Mouse (Mus musculus): ENCODE results near the gene Snd1. TPM values are rescaled to one million over a fixed set of nuclear protein-coding genes. Genes with fewer than 3 reads are reported as not detected.
A peak's percentile ranks its signal among the peaks of the same experiment; 100 is the strongest.

Gene Snd1
- polyA plus RNA-seq, 1 experiment from 2014 or later: 110 TPM

DNA sequence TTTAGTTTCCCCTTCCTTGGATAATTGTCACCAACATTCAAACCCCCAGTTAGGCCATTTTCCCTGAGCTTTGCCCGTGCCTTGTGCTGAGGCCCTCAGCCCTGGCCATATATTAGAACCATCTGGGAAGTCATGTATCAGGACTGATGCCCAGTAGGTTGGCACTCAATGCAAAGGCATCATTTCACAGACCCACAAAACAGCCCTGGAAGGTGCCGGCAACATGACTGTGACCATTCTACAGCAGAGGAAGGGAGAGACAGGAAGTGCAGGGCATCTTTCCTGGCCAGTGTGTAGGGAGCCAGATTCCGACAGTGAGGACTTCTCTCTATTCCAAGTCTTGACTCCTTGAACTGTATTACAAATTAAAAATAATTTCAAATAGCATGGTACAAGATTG is 499.6 kb downstream of the Snd1 start:
- Histone ChIP-seq H3K36me3 (replicated peaks) (no peaks in the 10 kb centered on the region), H3K27ac (no peak overlapping the region), H3K4me3 (no peak overlapping the region), H3K9me3 (no peaks in the 10 kb centered on the region), H3K4me1 (peaks cover 7% of the 10 kb centered on the region), H3K27me3 (ENCODE audit: poor library complexity, severe bottlenecking) (peaks cover 25% of the 10 kb centered on the region)
- 91% methylated on average over 3 of the region's 3 CpGs for WGBS
- DNase-seq (ENCODE audit: extremely low spot score, low spot score): no peak

DNA sequence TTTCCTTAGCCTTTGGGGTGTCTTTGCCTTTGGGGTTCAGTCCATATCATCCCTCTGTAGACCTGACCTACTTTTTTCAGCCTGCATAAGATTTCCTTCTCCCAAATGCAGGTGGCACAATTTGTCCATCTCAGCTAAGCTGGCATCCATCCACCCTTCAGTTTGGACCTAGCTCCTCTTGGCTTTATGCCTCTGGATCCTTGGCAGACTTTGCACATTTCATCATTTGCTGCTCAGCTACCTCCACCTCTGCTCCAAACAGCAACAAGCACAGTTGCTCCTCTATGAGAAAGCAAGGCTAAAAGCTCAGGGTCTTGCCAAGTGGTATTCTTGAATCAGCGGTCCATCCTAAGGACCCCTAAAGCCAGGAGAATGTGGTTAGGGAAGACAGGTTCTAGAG is 500.2 kb downstream of the Snd1 start:
- Histone ChIP-seq H3K4me1 (peaks cover 11% of the 10 kb centered on the region), H3K4me3 (no peak overlapping the region), H3K27me3 (ENCODE audit: poor library complexity, severe bottlenecking) (peaks cover 31% of the 10 kb centered on the region), H3K36me3 (replicated peaks) (no peaks in the 10 kb centered on the region), H3K9me3 (no peaks in the 10 kb centered on the region), H3K27ac (no peak overlapping the region)
- WGBS: 88% methylated on average over 1 of the region's 1 CpGs
- DNase-seq (ENCODE audit: extremely low spot score, low spot score): no peak

- peaks cover 61% of the 10 kb centered on the region for H3K27me3 ChIP-seq (ENCODE audit: poor library complexity, severe bottlenecking)
Measured at GRCm38 (mm10) chr6:28978031-28978430, 503.1 kb downstream of the Snd1 start.

GRCm38 (mm10) chr6:28978881-28979280 is 503.9 kb downstream of the Snd1 start:
- Histone ChIP-seq H3K27me3 (ENCODE audit: poor library complexity, severe bottlenecking) (peaks cover 69% of the 10 kb centered on the region), H3K4me3 (no peak overlapping the region), H3K9me3 (no peaks in the 10 kb centered on the region), H3K36me3 (replicated peaks) (no peaks in the 10 kb centered on the region), H3K27ac (no peak overlapping the region), H3K4me1 (peaks cover 22% of the 10 kb centered on the region)
- no peak for DNase-seq (ENCODE audit: extremely low spot score, low spot score)
- 86% methylated on average over 3 of the region's 3 CpGs for WGBS

More at GRCm38 (mm10) chr6:28978031-28978430, 503.1 kb downstream of the Snd1 start:
- no peak for DNase-seq (ENCODE audit: extremely low spot score, low spot score)
- peaks cover 22% of the 10 kb centered on the region for H3K4me1 ChIP-seq
- 42% methylated on average over 5 of the region's 5 CpGs for WGBS
- no peak overlapping the region for H3K27ac ChIP-seq
- no peak overlapping the region for H3K4me3 ChIP-seq
- H3K9me3 ChIP-seq: no peaks in the 10 kb centered on the region
- no peaks in the 10 kb centered on the region for H3K36me3 ChIP-seq (replicated peaks)

- H3K27me3 ChIP-seq (ENCODE audit: poor library complexity, severe bottlenecking): peaks cover 76% of the 10 kb centered on the region
Measured at GRCm38 (mm10) chr6:28979586-28979985, 504.6 kb downstream of the Snd1 start.

GRCm38 (mm10) chr6:28980219-28980618 is 505.3 kb downstream of the Snd1 start:
- WGBS: 2% methylated on average over 14 of the region's 14 CpGs
- peak; percentile 52 for DNase-seq (ENCODE audit: extremely low spot score, low spot score)
- Histone ChIP-seq H3K27ac (0 out of 2 replicates have a peak overlapping the region, but pooled peaks have one; percentile 80), H3K9me3 (no peaks in the 10 kb centered on the region), H3K27me3 (ENCODE audit: poor library complexity, severe bottlenecking) (peaks cover 81% of the 10 kb centered on the region), H3K4me3 (peak overlapping the region; percentile 61), H3K4me1 (peaks cover 22% of the 10 kb centered on the region), H3K36me3 (replicated peaks) (no peaks in the 10 kb centered on the region)

More at GRCm38 (mm10) chr6:28979586-28979985, 504.6 kb downstream of the Snd1 start:
- DNase-seq (ENCODE audit: extremely low spot score, low spot score): no peak
- Histone ChIP-seq H3K27ac (no peak overlapping the region), H3K4me1 (peaks cover 22% of the 10 kb centered on the region), H3K36me3 (replicated peaks) (no peaks in the 10 kb centered on the region), H3K9me3 (no peaks in the 10 kb centered on the region), H3K4me3 (no peak overlapping the region)
- WGBS: 69% methylated on average over 8 of the region's 8 CpGs

GRCm38 (mm10) chr6:28980750-28981584 is 506.0 kb downstream of the Snd1 start:
- Histone ChIP-seq H3K36me3 (replicated peaks) (no peaks in the 10 kb centered on the region), H3K27ac (peak overlapping the region; percentile 80), H3K4me1 (peaks cover 22% of the 10 kb centered on the region), H3K4me3 (peak overlapping the region; percentile 61), H3K9me3 (no peaks in the 10 kb centered on the region), H3K27me3 (ENCODE audit: poor library complexity, severe bottlenecking) (peaks cover 81% of the 10 kb centered on the region)
- DNase-seq (ENCODE audit: extremely low spot score, low spot score): peak; percentile 43
- WGBS: under 1% methylated on average over 56 of the region's 56 CpGs

DNA sequence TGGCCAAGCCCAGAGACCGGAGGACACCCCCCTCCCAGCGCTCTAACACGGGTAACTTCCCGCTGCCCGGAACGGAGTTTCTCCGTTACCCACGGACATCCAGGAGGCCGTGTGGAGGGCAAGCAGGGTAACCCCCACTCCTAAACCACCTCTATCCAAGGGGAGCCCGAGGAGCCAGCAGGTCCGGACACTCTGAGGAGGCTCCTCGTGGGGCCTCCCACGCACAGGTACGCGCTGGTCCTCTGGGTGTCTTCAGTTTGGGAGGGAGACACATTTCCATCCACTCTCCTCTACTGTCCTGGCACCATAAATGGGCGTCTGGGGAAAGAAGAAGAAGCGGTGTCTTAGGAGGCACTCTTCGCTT is 506.6 kb downstream of the Snd1 start:
- Histone ChIP-seq H3K9me3 (no peaks in the 10 kb centered on the region), H3K27ac (peak overlapping the region; percentile 80; the same call in 1 of the 2 replicates), H3K27me3 (ENCODE audit: poor library complexity, severe bottlenecking) (peaks cover 81% of the 10 kb centered on the region), H3K4me1 (peaks cover 22% of the 10 kb centered on the region), H3K4me3 (peak overlapping the region; percentile 61), H3K36me3 (replicated peaks) (no peaks in the 10 kb centered on the region)
- no peak for DNase-seq (ENCODE audit: extremely low spot score, low spot score)
- 4% methylated on average over 18 of the region's 18 CpGs for WGBS

GRCm38 (mm10) chr6:28981966-28982701 is 507.2 kb downstream of the Snd1 start:
- Histone ChIP-seq H3K9me3 (no peaks in the 10 kb centered on the region), H3K27ac (no peak overlapping the region), H3K27me3 (ENCODE audit: poor library complexity, severe bottlenecking) (peaks cover 80% of the 10 kb centered on the region), H3K4me1 (peaks cover 22% of the 10 kb centered on the region), H3K36me3 (replicated peaks) (no peaks in the 10 kb centered on the region), H3K4me3 (no peak overlapping the region; the same call in 1 of the 2 replicates)
- WGBS: 11% methylated on average over 18 of the region's 18 CpGs
- peak; percentile 64 for DNase-seq (ENCODE audit: extremely low spot score, low spot score)

DNA sequence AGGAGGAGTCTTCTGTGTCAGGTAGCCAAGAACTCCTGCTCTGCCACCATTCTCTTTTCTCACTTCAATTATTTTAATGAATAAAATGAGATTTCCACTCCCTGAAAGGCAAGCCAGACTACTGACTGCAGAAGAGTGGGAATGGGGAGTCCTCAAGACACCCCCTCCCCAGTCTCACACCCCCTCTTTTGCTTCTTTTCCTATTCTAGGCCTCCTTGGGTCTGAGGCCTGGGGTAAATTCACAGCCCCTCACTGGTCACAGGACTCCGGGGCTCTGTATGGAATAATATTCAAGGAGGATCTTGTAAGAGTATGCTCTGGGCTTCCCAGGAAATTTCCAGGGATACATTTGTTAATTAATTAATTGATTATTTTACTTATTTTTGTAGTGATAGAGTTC is 507.9 kb downstream of the Snd1 start:
- H3K4me1 ChIP-seq: peaks cover 28% of the 10 kb centered on the region
- no peaks in the 10 kb centered on the region for H3K9me3 ChIP-seq
- WGBS: 85% methylated on average over 1 of the region's 1 CpGs
- no peak for DNase-seq (ENCODE audit: extremely low spot score, low spot score)
- no peaks in the 10 kb centered on the region for H3K36me3 ChIP-seq (replicated peaks)
- no peak overlapping the region for H3K4me3 ChIP-seq
- H3K27ac ChIP-seq: no peak overlapping the region
- H3K27me3 ChIP-seq (ENCODE audit: poor library complexity, severe bottlenecking): peaks cover 73% of the 10 kb centered on the region
